Mouse (Mus musculus) stomach, embryonic 16.5 days (tissue): ENCODE data around the gene Adam17. TPM values are rescaled to one million over a fixed set of nuclear protein-coding genes. Genes with fewer than 3 reads are reported as not detected.

ENCODE experiments used
- ATAC-seq: fragments of 200-750 bp; cut with Nextera tagmentation; 2 replicates; pipeline ENCODE4 v1.8.0; 2017; ENCODE audit warnings: moderate number of reproducible peaks, moderate TSS enrichment; ENCODE audit not compliant: insufficient read depth, low FRiP score
- H3K27ac ChIP-seq: fragments of 300-500 bp; sonication (generic); 2 replicates; pipeline ENCODE4 v1.5.1; 2014; ENCODE audit warnings: low read length
- H3K27me3 ChIP-seq: fragments of 300-500 bp; sonication (generic); 2 replicates; pipeline ENCODE4 v1.6.1; 2014; ENCODE audit warnings: low read length, control low read depth, mixed read lengths; ENCODE audit not compliant: control insufficient read depth, insufficient read depth
- H3K36me3 ChIP-seq: fragments of 300-500 bp; sonication (generic); 2 replicates; pipeline ENCODE4 v1.6.1; 2014; ENCODE audit warnings: low read length; ENCODE audit not compliant: control insufficient read depth, insufficient read depth
- H3K4me1 ChIP-seq: fragments of 300-500 bp; sonication (generic); 2 replicates; pipeline ENCODE4 v1.6.1; 2014; ENCODE audit warnings: low read length, control low read depth, mixed read lengths; ENCODE audit not compliant: control insufficient read depth, insufficient read depth
- H3K4me2 ChIP-seq: fragments of 300-500 bp; sonication (generic); 2 replicates; pipeline ENCODE4 v1.6.1; 2014; ENCODE audit warnings: low read depth, low read length, mixed read lengths
- H3K4me3 ChIP-seq: fragments of 300-500 bp; sonication (generic); replicated peaks from 2 replicates; pipeline ENCODE4 v1.5.1; 2014; ENCODE audit warnings: mild to moderate bottlenecking, low read length
- H3K9ac ChIP-seq: fragments of 300-500 bp; sonication (generic); 2 replicates; pipeline ENCODE4 v1.6.1; 2014; ENCODE audit warnings: low read length
- H3K9me3 ChIP-seq: fragments of 300-500 bp; sonication (generic); replicated peaks from 2 replicates; pipeline ENCODE4 v1.6.1; 2016; ENCODE audit warnings: low read length, control low read depth; ENCODE audit not compliant: control insufficient read depth
- WGBS: fragments of 180-500 bp; shearing (Covaris S2); extraction: QIAGEN DNeasy Blood & Tissue Kit; methylation state at CpG from one replicate; pipeline ENCODE4 v1.1.7; 2014; 5-methylcytosine and 5-hydroxymethylcytosine counted together
- polyA plus RNA-seq: library from polyadenylated mRNA; unstranded; fragments of >200 nt; fragmentation: Nextera tagmentation; extraction: Ambion mirVana; gene quantifications from 2 replicates; pipeline ENCODE4 v1.2.1, GENCODE M21; 2015

Adam17 gene
- polyA plus RNA-seq, 1 experiment from 2014 or later: 39.6 TPM

GRCm38 (mm10) chr12:21322296-21322695, 51.1 kb downstream of the Adam17 start:
- Histone ChIP-seq H3K9ac (no peak overlapping the region), H3K36me3 (peaks cover 6% of the 10 kb centered on the region; the same call in 1 of the 2 replicates), H3K27me3 (no peaks in the 10 kb centered on the region), H3K27ac (no peak overlapping the region), H3K4me2 (no peak overlapping the region), H3K4me3 (no peak overlapping the region), H3K9me3 (no peaks in the 10 kb centered on the region), H3K4me1 (peaks cover under 1% of the 10 kb centered on the region; the same call in 1 of the 2 replicates)
- WGBS: 76% methylated on average over 4 of the region's 4 CpGs
- no peak for ATAC-seq

- Histone ChIP-seq H3K9ac (no peak overlapping the region), H3K27me3 (no peaks in the 10 kb centered on the region), H3K4me1 (peaks cover 6% of the 10 kb centered on the region; the same call in 1 of the 2 replicates), H3K9me3 (no peaks in the 10 kb centered on the region), H3K27ac (no peak overlapping the region), H3K4me3 (no peak overlapping the region), H3K4me2 (no peak overlapping the region), H3K36me3 (0 out of 2 replicates have a peak, but pooled peaks cover 6% of the 10 kb centered on the region)
- ATAC-seq: no peak
- WGBS: 74% methylated on average over 9 of the region's 9 CpGs
Observed at GRCm38 (mm10) chr12:21321170-21321569, 52.3 kb downstream of the Adam17 start.

DNA sequence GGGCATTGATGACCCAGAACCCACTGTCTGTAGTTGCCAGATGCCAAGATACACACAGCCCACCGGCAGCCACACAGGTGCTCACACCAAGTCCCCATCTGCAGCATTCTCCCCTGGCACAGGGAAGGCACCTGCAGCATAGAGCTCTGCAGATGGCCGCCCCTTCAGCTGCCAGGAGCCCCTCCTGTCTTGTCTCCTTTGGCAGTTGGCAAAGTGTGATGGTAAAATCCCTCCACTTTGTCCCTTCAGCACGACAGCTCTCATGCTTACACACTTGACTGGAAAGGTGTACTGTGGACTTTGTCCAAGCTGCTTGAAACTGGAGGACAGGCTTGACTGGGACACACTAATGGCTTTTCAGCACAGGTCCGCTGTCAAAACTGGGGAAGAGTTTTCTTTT, 53.1 kb downstream of the Adam17 start:
- Histone ChIP-seq H3K27ac (no peak overlapping the region), H3K4me1 (peaks cover 9% of the 10 kb centered on the region), H3K4me2 (no peak overlapping the region), H3K9ac (no peak overlapping the region), H3K9me3 (no peaks in the 10 kb centered on the region), H3K27me3 (no peaks in the 10 kb centered on the region), H3K4me3 (no peak overlapping the region), H3K36me3 (0 out of 2 replicates have a peak, but pooled peaks cover 6% of the 10 kb centered on the region)
- no peak for ATAC-seq
- WGBS: 85% methylated on average over 4 of the region's 4 CpGs

GRCm38 (mm10) chr12:21318143-21318895, 55.1 kb downstream of the Adam17 start:
- 0 out of 2 replicates have a peak, but pooled peaks cover 8% of the 10 kb centered on the region for H3K36me3 ChIP-seq
- no peak for ATAC-seq
- H3K27ac ChIP-seq: no peak overlapping the region
- WGBS: 82% methylated on average over 12 of the region's 12 CpGs
- H3K9me3 ChIP-seq: no peaks in the 10 kb centered on the region
- H3K9ac ChIP-seq: no peak overlapping the region
- no peaks in the 10 kb centered on the region for H3K27me3 ChIP-seq
- H3K4me3 ChIP-seq: no peak overlapping the region
- H3K4me1 ChIP-seq: peaks cover 9% of the 10 kb centered on the region
- H3K4me2 ChIP-seq: no peak overlapping the region

- H3K27me3 ChIP-seq: no peaks in the 10 kb centered on the region
- H3K9ac ChIP-seq: peak overlapping the region; percentile 86
- H3K36me3 ChIP-seq: 0 out of 2 replicates have a peak, but pooled peaks cover 8% of the 10 kb centered on the region
- peak overlapping the region; percentile 85 for H3K4me3 ChIP-seq
- no peaks in the 10 kb centered on the region for H3K9me3 ChIP-seq
- H3K27ac ChIP-seq: peak overlapping the region; percentile 87; the same call in 1 of the 2 replicates
- H3K4me1 ChIP-seq: peaks cover 9% of the 10 kb centered on the region
- H3K4me2 ChIP-seq: peak overlapping the region; percentile 82
- WGBS: 30% methylated on average over 7 of the region's 7 CpGs
- no peak for ATAC-seq
Observed at GRCm38 (mm10) chr12:21316869-21317265, 56.6 kb downstream of the Adam17 start.

GRCm38 (mm10) chr12:21315923-21316868, 57.2 kb downstream of the Adam17 start, which contains the start of gene Iah1:
TSS of gene Iah1 (plus strand) at chr12:21316389.
- 0 out of 2 replicates have a peak, but pooled peaks cover 8% of the 10 kb centered on the region for H3K36me3 ChIP-seq
- peak within 1 kb of the TSS; percentile 82 for H3K4me2 ChIP-seq
- H3K4me1 ChIP-seq: peaks cover 9% of the 10 kb centered on the region
- H3K9me3 ChIP-seq: no peaks in the 10 kb centered on the region
- H3K27ac ChIP-seq: peak within 1 kb of the TSS; percentile 87
- H3K27me3 ChIP-seq: no peaks in the 10 kb centered on the region
- peak within 1 kb of the TSS; percentile 86 for H3K9ac ChIP-seq
- peak; percentile 96 for ATAC-seq
- H3K4me3 ChIP-seq: peak within 1 kb of the TSS; percentile 85
- WGBS: 2% methylated on average over 59 of the region's 59 CpGs

- Histone ChIP-seq H3K4me2 (no peak overlapping the region), H3K9me3 (no peaks in the 10 kb centered on the region), H3K27ac (no peak overlapping the region), H3K9ac (no peak overlapping the region), H3K4me1 (peaks cover 7% of the 10 kb centered on the region), H3K4me3 (no peak overlapping the region), H3K27me3 (no peaks in the 10 kb centered on the region), H3K36me3 (peaks cover 31% of the 10 kb centered on the region; the same call in 1 of the 2 replicates)
- WGBS: 88% methylated on average over 5 of the region's 5 CpGs
- no peak for ATAC-seq
Observed at GRCm38 (mm10) chr12:21312201-21312600, 61.2 kb downstream of the Adam17 start.

DNA sequence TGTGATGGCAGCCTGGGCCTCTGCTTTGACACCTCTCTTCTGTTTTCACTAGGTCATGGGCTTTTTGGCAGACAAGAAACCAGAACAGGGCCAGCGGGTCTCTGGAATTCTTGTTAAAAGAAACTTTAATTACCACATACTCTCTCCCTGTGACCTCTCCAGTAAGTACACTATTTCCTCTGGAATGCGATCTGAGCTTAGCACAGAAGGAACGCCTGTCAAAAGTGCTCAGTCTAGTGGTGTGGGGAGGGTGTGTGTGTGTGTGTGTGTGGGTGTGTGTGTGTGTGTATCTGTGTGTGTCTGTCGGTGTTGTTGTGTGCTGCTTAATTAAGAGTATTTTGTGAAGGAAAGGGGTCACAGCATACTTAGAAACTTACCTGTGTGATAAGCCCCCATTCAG, 66.7 kb downstream of the Adam17 start:
- Histone ChIP-seq H3K4me3 (no peak overlapping the region), H3K9me3 (no peaks in the 10 kb centered on the region), H3K4me1 (no peaks in the 10 kb centered on the region), H3K27me3 (no peaks in the 10 kb centered on the region), H3K36me3 (peaks cover 46% of the 10 kb centered on the region), H3K9ac (no peak overlapping the region), H3K4me2 (no peak overlapping the region), H3K27ac (no peak overlapping the region)
- WGBS: 84% methylated on average over 4 of the region's 4 CpGs
- ATAC-seq: no peak
